In the genomic region with DNA sequence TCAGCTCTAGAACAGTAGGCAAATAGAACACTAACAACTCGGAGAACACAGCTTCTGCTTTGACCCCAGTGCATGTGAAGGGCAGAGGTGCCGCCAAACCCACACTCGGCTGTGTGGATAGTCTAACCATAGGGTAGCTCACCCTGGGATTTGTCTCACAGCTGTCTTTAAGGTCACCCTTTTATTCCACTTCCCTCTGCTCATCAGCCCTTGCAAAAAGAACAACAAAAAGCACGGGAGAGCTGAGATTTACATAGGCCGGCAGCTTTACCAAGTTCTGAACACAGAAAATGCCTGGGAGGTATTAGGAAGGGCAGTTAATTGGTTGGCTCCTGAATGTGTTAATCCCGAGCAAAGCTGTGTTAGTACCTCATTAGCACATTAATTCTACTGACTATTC, we compare ENCODE assay signal across 21 mouse cellular contexts. TPM values are rescaled to one million over a fixed set of nuclear protein-coding genes. Genes with fewer than 3 reads are reported as not detected.
DNase-seq lines count a peak whose midpoint lies in the region; ATAC-seq and TF ChIP-seq lines count a peak whose summit lies in the region.
"Had no signal": no experiment of that assay in that cellular context is flagged by ENCODE, and none has a peak within 500 bp of the region (broad histone marks: within the 10 kb centered on the region; RNA-seq: fewer than 3 reads in every experiment).

No protein-coding gene starts in this region.

- no peak overlapping the region for H3K4me3 ChIP-seq in forebrain, embryonic 10.5 days
- no peak overlapping the region for H3K4me3 ChIP-seq in forebrain, postnatal 0 days (ENCODE audit: low read depth, low read length)
- H3K4me3 ChIP-seq in E14TG2a.4 (replicated peaks; ENCODE audit: low read length), result peak overlapping the region; percentile 5; the same call in 1 of the 2 replicates
- no peak overlapping the region for H3K4me3 ChIP-seq in forebrain, embryonic 11.5 days (ENCODE audit: low read depth, low read length)
- no peak overlapping the region for H3K4me3 ChIP-seq in midbrain, embryonic 11.5 days (ENCODE audit: low read depth, low read length)
- H3K4me3 ChIP-seq: embryonic facial prominence, embryonic 15.5 days; heart, embryonic 15.5 days; hindbrain, embryonic 12.5 days; liver, embryonic 12.5 days; neural tube, embryonic 15.5 days had no signal

- no peak overlapping the region for H3K9ac ChIP-seq in forebrain, postnatal 0 days
- no peak overlapping the region for H3K9ac ChIP-seq in forebrain, embryonic 11.5 days (ENCODE audit: low read length)
- no peak overlapping the region for H3K9ac ChIP-seq in midbrain, embryonic 11.5 days (ENCODE audit: low read length)
- H3K9ac ChIP-seq: embryonic facial prominence, embryonic 15.5 days; heart, embryonic 15.5 days; hindbrain, embryonic 12.5 days; liver, embryonic 12.5 days; neural tube, embryonic 15.5 days had no signal

- H3K27me3 ChIP-seq in forebrain, embryonic 10.5 days (ENCODE audit: poor library complexity, severe bottlenecking), result peaks cover 96% of the 10 kb centered on the region
- H3K27me3 ChIP-seq in forebrain, postnatal 0 days (ENCODE audit: insufficient read depth, low read length), result no peaks in the 10 kb centered on the region
- peaks cover 38% of the 10 kb centered on the region for H3K27me3 ChIP-seq in E14TG2a.4 (ENCODE audit: insufficient read depth, low read length)
- no peaks in the 10 kb centered on the region for H3K27me3 ChIP-seq in forebrain, embryonic 11.5 days (ENCODE audit: control insufficient read depth, insufficient read depth, low read length)
- no peaks in the 10 kb centered on the region; the same call in 1 of the 2 replicates for H3K27me3 ChIP-seq in midbrain, embryonic 11.5 days (ENCODE audit: control insufficient read depth, insufficient read depth, low read length)
- H3K27me3 ChIP-seq: embryonic facial prominence, embryonic 15.5 days; heart, embryonic 15.5 days; neural tube, embryonic 15.5 days had no signal

- no peak for TF ChIP-seq CTCF in forebrain, postnatal 0 days (IDR thresholded peaks at IDR 0.05; ENCODE audit: low read depth)
- TF ChIP-seq CTCF in E14TG2a.4 (conservative IDR thresholded peaks at IDR 0.05; ENCODE audit: low read length), result no peak

- H3K4me1 ChIP-seq in forebrain, embryonic 10.5 days, result peaks cover 72% of the 10 kb centered on the region
- H3K4me1 ChIP-seq in forebrain, postnatal 0 days (ENCODE audit: insufficient read depth), result peaks cover 13% of the 10 kb centered on the region
- peaks cover 54% of the 10 kb centered on the region for H3K4me1 ChIP-seq in E14TG2a.4 (replicated peaks; ENCODE audit: low read depth, low read length)
- peaks cover 19% of the 10 kb centered on the region for H3K4me1 ChIP-seq in forebrain, embryonic 11.5 days (replicated peaks; ENCODE audit: control insufficient read depth, insufficient read depth, low read length)
- peaks cover 33% of the 10 kb centered on the region for H3K4me1 ChIP-seq in midbrain, embryonic 11.5 days (ENCODE audit: control insufficient read depth, insufficient read depth, low read length)

- H3K4me2 ChIP-seq in forebrain, postnatal 0 days (ENCODE audit: low read depth), result no peak overlapping the region
- H3K4me2 ChIP-seq in forebrain, embryonic 11.5 days (ENCODE audit: low read depth, low read length, severe bottlenecking), result no peak overlapping the region
- H3K4me2 ChIP-seq in midbrain, embryonic 11.5 days, result no peak overlapping the region
- H3K4me2 ChIP-seq: embryonic facial prominence, embryonic 15.5 days; heart, embryonic 15.5 days; hindbrain, embryonic 12.5 days; liver, embryonic 12.5 days; neural tube, embryonic 15.5 days had no signal

- no peak for DNase-seq in forebrain, embryonic 10.5 days (ENCODE audit: extremely low spot score, low spot score)
- DNase-seq in forebrain, postnatal 0 days, result no peak
- DNase-seq in forebrain, embryonic 11.5 days (ENCODE audit: low spot score), result peak; percentile 60
- no peak for DNase-seq in midbrain, embryonic 11.5 days (ENCODE audit: low spot score, missing footprints)
- no peak for DNase-seq in kidney, postnatal 14 days
- DNase-seq in liver, result no peak
- no peak for DNase-seq in lung, postnatal 25 days (ENCODE audit: low spot score)
- DNase-seq: adrenal gland, postnatal 14 days; cerebellum, adult 11-12 months; cerebellum, postnatal 36 days; kidney, adult 9 months; kidney, postnatal 36 days; lung, adult 2 months; lung, postnatal 36 days had no signal

- H3K36me3 ChIP-seq in forebrain, embryonic 10.5 days (replicated peaks), result no peaks in the 10 kb centered on the region
- no peaks in the 10 kb centered on the region for H3K36me3 ChIP-seq in forebrain, postnatal 0 days (ENCODE audit: insufficient read depth)
- H3K36me3 ChIP-seq in E14TG2a.4 (ENCODE audit: insufficient read depth, low read length), result no peaks in the 10 kb centered on the region
- H3K36me3 ChIP-seq in forebrain, embryonic 11.5 days (ENCODE audit: control insufficient read depth, insufficient read depth, low read length), result no peaks in the 10 kb centered on the region
- H3K36me3 ChIP-seq in midbrain, embryonic 11.5 days (ENCODE audit: control insufficient read depth, insufficient read depth, low read length), result no peaks in the 10 kb centered on the region
- H3K36me3 ChIP-seq: embryonic facial prominence, embryonic 15.5 days; heart, embryonic 15.5 days; hindbrain, embryonic 12.5 days; liver, embryonic 12.5 days; neural tube, embryonic 15.5 days had no signal

- ATAC-seq in forebrain, postnatal 0 days, result no peak
- peak; percentile 79 for ATAC-seq in forebrain, embryonic 11.5 days (replicated peaks; ENCODE audit: low FRiP score)
- peak; percentile 65 for ATAC-seq in midbrain, embryonic 11.5 days (ENCODE audit: low FRiP score)
- ATAC-seq: liver, embryonic 12.5 days had no signal

- no peaks in the 10 kb centered on the region for H3K9me3 ChIP-seq in forebrain, embryonic 10.5 days
- no peaks in the 10 kb centered on the region for H3K9me3 ChIP-seq in forebrain, postnatal 0 days (ENCODE audit: low read length)
- no peaks in the 10 kb centered on the region for H3K9me3 ChIP-seq in E14TG2a.4 (ENCODE audit: low read length)
- H3K9me3 ChIP-seq in forebrain, embryonic 11.5 days (ENCODE audit: control insufficient read depth, low read length), result no peaks in the 10 kb centered on the region
- no peaks in the 10 kb centered on the region for H3K9me3 ChIP-seq in midbrain, embryonic 11.5 days (ENCODE audit: control insufficient read depth, low read length)
- H3K9me3 ChIP-seq: embryonic facial prominence, embryonic 15.5 days; heart, embryonic 15.5 days; hindbrain, embryonic 12.5 days; liver, embryonic 12.5 days; neural tube, embryonic 15.5 days had no signal

- 3% methylated on average over 6 of the region's 6 CpGs for WGBS in forebrain, embryonic 10.5 days
- WGBS in forebrain, postnatal 0 days, result 16% methylated on average over 6 of the region's 6 CpGs
- WGBS in forebrain, embryonic 11.5 days, result 4% methylated on average over 6 of the region's 6 CpGs
- 5% methylated on average over 6 of the region's 6 CpGs for WGBS in midbrain, embryonic 11.5 days

- peak overlapping the region; percentile 11; the same call in 1 of the 2 replicates for H3K27ac ChIP-seq in forebrain, embryonic 10.5 days
- H3K27ac ChIP-seq in forebrain, postnatal 0 days (ENCODE audit: low read depth, low read length), result no peak overlapping the region
- H3K27ac ChIP-seq in forebrain, embryonic 11.5 days (ENCODE audit: low read depth, low read length), result no peak overlapping the region
- H3K27ac ChIP-seq in midbrain, embryonic 11.5 days (ENCODE audit: low read depth, low read length), result no peak overlapping the region
- H3K27ac ChIP-seq: embryonic facial prominence, embryonic 15.5 days; heart, embryonic 15.5 days; hindbrain, embryonic 12.5 days; liver, embryonic 12.5 days; neural tube, embryonic 15.5 days; stomach, postnatal 0 days had no signal

RNA-seq across cellular contexts. Expression of a gene that starts 12.1 kb away (rescaled TPM):
- 3.6 and 4.1 TPM in 2 replicates for polyA plus RNA-seq in forebrain, embryonic 10.5 days (2016; fragmentation: Nextera tagmentation; extraction: Ambion mirVana)
- 46.0 and 47.6 TPM in 2 replicates for total RNA-seq in forebrain, postnatal 0 days (2014; rRNA removed)
- 9.4 and 11.6 TPM in 2 replicates for polyA plus RNA-seq in forebrain, postnatal 0 days (2015; fragmentation: Nextera tagmentation; extraction: Ambion mirVana)
- 19.4 and 28.0 TPM in 2 replicates for polyA plus RNA-seq in forebrain, embryonic 11.5 days (2014; fragmentation: Nextera tagmentation; extraction: Ambion mirVana)
- 12.4 and 13.5 TPM in 2 replicates for polyA plus RNA-seq in midbrain, embryonic 11.5 days (2014; fragmentation: Nextera tagmentation; extraction: Ambion mirVana)

RNA-seq across cellular contexts. Expression of a gene that starts 35.1 kb away (rescaled TPM):
- 0.36 and 0.47 TPM in 2 replicates for polyA plus RNA-seq in forebrain, embryonic 10.5 days (2016; fragmentation: Nextera tagmentation; extraction: Ambion mirVana)
- 2.8 and 5.1 TPM in 2 replicates for total RNA-seq in forebrain, postnatal 0 days (2014; rRNA removed)
- 2.0 and 2.6 TPM in 2 replicates for polyA plus RNA-seq in forebrain, postnatal 0 days (2015; fragmentation: Nextera tagmentation; extraction: Ambion mirVana)
- 0.55 and 0.96 TPM in 2 replicates for polyA plus RNA-seq in forebrain, embryonic 11.5 days (2014; fragmentation: Nextera tagmentation; extraction: Ambion mirVana)
- polyA plus RNA-seq in midbrain, embryonic 11.5 days (2014; fragmentation: Nextera tagmentation; extraction: Ambion mirVana), result 0.41 and 0.49 TPM in 2 replicates

RNA-seq across cellular contexts. Expression of a gene that starts 47.0 kb away (rescaled TPM):
- 82.1 and 84.3 TPM in 2 replicates for polyA plus RNA-seq in forebrain, embryonic 10.5 days (2016; fragmentation: Nextera tagmentation; extraction: Ambion mirVana)
- 120 and 122 TPM in 2 replicates for total RNA-seq in forebrain, postnatal 0 days (2014; rRNA removed)
- polyA plus RNA-seq in forebrain, postnatal 0 days (2015; fragmentation: Nextera tagmentation; extraction: Ambion mirVana), result 89.2 and 97.5 TPM in 2 replicates
- 102 and 119 TPM in 2 replicates for polyA plus RNA-seq in forebrain, embryonic 11.5 days (2014; fragmentation: Nextera tagmentation; extraction: Ambion mirVana)
- polyA plus RNA-seq in midbrain, embryonic 11.5 days (2014; fragmentation: Nextera tagmentation; extraction: Ambion mirVana), result 97.1 and 100 TPM in 2 replicates
